ENCODE assay signal across 9 mouse cellular contexts in the genomic region with DNA sequence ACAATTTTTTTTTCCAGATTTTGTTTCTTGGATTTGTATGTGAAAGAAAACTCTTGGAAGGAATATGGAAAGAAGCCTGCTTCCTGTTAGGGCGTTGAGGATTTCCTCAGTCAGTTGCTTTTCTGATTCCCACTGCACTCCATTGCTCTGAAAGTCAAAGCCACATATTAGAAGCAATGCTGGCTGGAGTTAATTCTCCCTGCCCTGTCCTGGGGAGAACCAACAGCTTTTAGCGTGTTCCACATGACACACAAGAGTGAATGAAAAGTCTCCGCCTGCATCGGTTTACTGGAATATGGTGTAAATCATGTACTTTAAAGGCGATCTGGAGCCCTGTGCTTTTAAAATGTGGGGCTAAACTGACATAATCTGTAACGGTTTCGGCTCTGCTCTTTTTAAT.
A peak's percentile ranks its signal among the peaks of the same experiment; 100 is the strongest.
DNase-seq lines count a peak whose midpoint lies in the region; ATAC-seq and TF ChIP-seq lines count a peak whose summit lies in the region.
"Had no signal": no experiment of that assay in that cellular context is flagged by ENCODE, and none has a peak within 500 bp of the region (broad histone marks: within the 10 kb centered on the region; RNA-seq: fewer than 3 reads in every experiment).

No protein-coding gene starts in this region.

- no peak for ATAC-seq in heart, embryonic 15.5 days (replicated peaks; ENCODE audit: insufficient number of reproducible peaks, insufficient read depth, low FRiP score, low read depth)
- peak; percentile 68; the same call in 1 of the 2 replicates for ATAC-seq in embryonic facial prominence, embryonic 15.5 days (ENCODE audit: insufficient number of reproducible peaks, low FRiP score, low TSS enrichment, low read depth)
- peak; percentile 35; the same call in 1 of the 2 replicates for ATAC-seq in hindbrain, embryonic 16.5 days
- ATAC-seq in neural tube, embryonic 12.5 days (ENCODE audit: low FRiP score, low read depth), result 0 out of 2 replicates have a peak, but pooled peaks have one; percentile 46
- no peak for ATAC-seq in erythroid progenitor cell, adult 5-6 weeks (replicated peaks; ENCODE audit: low FRiP score, poor library complexity, severe bottlenecking)

- no peak for TF ChIP-seq EP300 in heart, adult 2 months (IDR thresholded peaks at IDR 0.05; ENCODE audit: insufficient read depth, low read depth, low read length)

- TF ChIP-seq CTCF in heart, adult 2 months (IDR thresholded peaks at IDR 0.05), result no peak

- H3K4me1 ChIP-seq in heart, embryonic 15.5 days (replicated peaks), result no peaks in the 10 kb centered on the region
- no peaks in the 10 kb centered on the region; the same call in 1 of the 2 replicates for H3K4me1 ChIP-seq in heart, adult 2 months (ENCODE audit: control insufficient read depth, insufficient read depth, low read length)
- peaks cover 21% of the 10 kb centered on the region for H3K4me1 ChIP-seq in embryonic facial prominence, embryonic 15.5 days
- H3K4me1 ChIP-seq in hindbrain, embryonic 16.5 days (ENCODE audit: control insufficient read depth, insufficient read depth, low read depth, low read length), result peaks cover 6% of the 10 kb centered on the region
- H3K4me1 ChIP-seq in neural tube, embryonic 12.5 days, result peaks cover 2% of the 10 kb centered on the region; the same call in 1 of the 2 replicates

- DNase-seq in heart, adult 2 months, result no peak
- no peak for DNase-seq in adipocyte (ENCODE audit: low spot score)
- no peak for DNase-seq in layer of hippocampus, adult 9-11 months
- DNase-seq: thymus, postnatal 36 days had no signal

- H3K4me3 ChIP-seq in heart, embryonic 15.5 days, result no peak overlapping the region
- no peak overlapping the region for H3K4me3 ChIP-seq in heart, adult 2 months
- no peak overlapping the region for H3K4me3 ChIP-seq in embryonic facial prominence, embryonic 15.5 days (replicated peaks)
- no peak overlapping the region for H3K4me3 ChIP-seq in hindbrain, embryonic 16.5 days (ENCODE audit: low read length)
- H3K4me3 ChIP-seq in neural tube, embryonic 12.5 days, result no peak overlapping the region

- no peak for TF ChIP-seq POLR2A in heart, adult 2 months (IDR thresholded peaks at IDR 0.05; ENCODE audit: insufficient read depth, low read depth, low read length)

- H3K4me2 ChIP-seq in heart, embryonic 15.5 days, result no peak overlapping the region
- H3K4me2 ChIP-seq in embryonic facial prominence, embryonic 15.5 days (replicated peaks), result no peak overlapping the region
- no peak overlapping the region for H3K4me2 ChIP-seq in hindbrain, embryonic 16.5 days (ENCODE audit: low read length)
- no peak overlapping the region for H3K4me2 ChIP-seq in neural tube, embryonic 12.5 days (replicated peaks)

- intact Hi-C loops in heart, adult 2 months (cut with DNase I), result no loop called here

- H3K27ac ChIP-seq in heart, embryonic 15.5 days, result peak overlapping the region; percentile 24
- H3K27ac ChIP-seq in heart, adult 2 months, result no peak overlapping the region
- H3K27ac ChIP-seq in embryonic facial prominence, embryonic 15.5 days (replicated peaks), result peak overlapping the region; percentile 92
- H3K27ac ChIP-seq in hindbrain, embryonic 16.5 days (ENCODE audit: low read depth, low read length), result no peak overlapping the region
- H3K27ac ChIP-seq in neural tube, embryonic 12.5 days, result 0 out of 2 replicates have a peak overlapping the region, but pooled peaks have one; percentile 17

- H3K9me3 ChIP-seq in heart, embryonic 15.5 days (replicated peaks), result no peaks in the 10 kb centered on the region
- no peaks in the 10 kb centered on the region for H3K9me3 ChIP-seq in embryonic facial prominence, embryonic 15.5 days (replicated peaks)
- no peaks in the 10 kb centered on the region for H3K9me3 ChIP-seq in hindbrain, embryonic 16.5 days (ENCODE audit: control insufficient read depth, low read length)
- no peaks in the 10 kb centered on the region for H3K9me3 ChIP-seq in neural tube, embryonic 12.5 days

- no peaks in the 10 kb centered on the region for H3K79me2 ChIP-seq in heart, adult 2 months (replicated peaks; ENCODE audit: control insufficient read depth, insufficient read depth, low read length)

- 62% methylated on average over 7 of the region's 7 CpGs for WGBS in heart, embryonic 15.5 days
- 66% methylated on average over 7 of the region's 7 CpGs for WGBS in heart, adult 2 months
- 25% methylated on average over 7 of the region's 7 CpGs for WGBS in embryonic facial prominence, embryonic 15.5 days
- 40% methylated on average over 7 of the region's 7 CpGs for WGBS in hindbrain, embryonic 16.5 days
- 28% methylated on average over 7 of the region's 7 CpGs for WGBS in neural tube, embryonic 12.5 days

- no peaks in the 10 kb centered on the region for H3K36me3 ChIP-seq in heart, embryonic 15.5 days
- H3K36me3 ChIP-seq in heart, adult 2 months (ENCODE audit: control insufficient read depth, insufficient read depth, low read length), result no peaks in the 10 kb centered on the region
- H3K36me3 ChIP-seq in embryonic facial prominence, embryonic 15.5 days, result no peaks in the 10 kb centered on the region
- no peaks in the 10 kb centered on the region for H3K36me3 ChIP-seq in hindbrain, embryonic 16.5 days (ENCODE audit: control insufficient read depth, insufficient read depth, low read length)
- H3K36me3 ChIP-seq in neural tube, embryonic 12.5 days, result no peaks in the 10 kb centered on the region

- H3K9ac ChIP-seq in heart, embryonic 15.5 days, result no peak overlapping the region
- H3K9ac ChIP-seq in heart, adult 2 months (ENCODE audit: low read depth, low read length), result no peak overlapping the region
- H3K9ac ChIP-seq in embryonic facial prominence, embryonic 15.5 days, result no peak overlapping the region
- no peak overlapping the region for H3K9ac ChIP-seq in hindbrain, embryonic 16.5 days (ENCODE audit: low read depth, low read length)
- H3K9ac ChIP-seq in neural tube, embryonic 12.5 days, result no peak overlapping the region

- no peaks in the 10 kb centered on the region for H3K27me3 ChIP-seq in heart, embryonic 15.5 days
- no peaks in the 10 kb centered on the region for H3K27me3 ChIP-seq in heart, adult 2 months (ENCODE audit: control insufficient read depth, insufficient read depth, low read length)
- H3K27me3 ChIP-seq in embryonic facial prominence, embryonic 15.5 days, result no peaks in the 10 kb centered on the region
- no peaks in the 10 kb centered on the region for H3K27me3 ChIP-seq in hindbrain, embryonic 16.5 days (replicated peaks; ENCODE audit: control insufficient read depth, insufficient read depth, low read length)
- H3K27me3 ChIP-seq in neural tube, embryonic 12.5 days (replicated peaks), result no peaks in the 10 kb centered on the region

Comparison
In these comparisons a context has a peak if more than half of its experiments do, and no peak if none do; other contexts are left out.
1. H3K27ac ChIP-seq: peak in heart, embryonic 15.5 days (single experiment), embryonic facial prominence, embryonic 15.5 days (single experiment) and neural tube, embryonic 12.5 days (single experiment); none in heart, adult 2 months (single experiment) and hindbrain, embryonic 16.5 days (single experiment).
2. ATAC-seq: peak in embryonic facial prominence, embryonic 15.5 days (single experiment), hindbrain, embryonic 16.5 days (single experiment) and neural tube, embryonic 12.5 days (single experiment); none in heart, embryonic 15.5 days (single experiment) and erythroid progenitor cell, adult 5-6 weeks (single experiment).